Mouse (Mus musculus) heart, embryonic 14.5 days (tissue): ENCODE results near the gene Kcnc2. TPM values are rescaled to one million over a fixed set of nuclear protein-coding genes. Genes with fewer than 3 reads are reported as not detected.

Experiments
- ATAC-seq: fragments of 200-750 bp; cut with Nextera tagmentation; 2 replicates; pipeline ENCODE4 v1.8.0; 2017; ENCODE audit warnings: low read depth, moderate TSS enrichment; ENCODE audit not compliant: insufficient number of reproducible peaks, insufficient read depth, low FRiP score
- H3K27ac ChIP-seq, 2 experiments: fragments of 200-500 bp in 1 of 2; fragments of 300-500 bp in 1 of 2; sonication (generic) in 1 of 2; replicated peaks in 1 of 2; 2 replicates each; pipeline ENCODE4 v1.5.1; 2012 to 2014; ENCODE audit warnings: low read depth in 2 of 2, low read length in 2 of 2, control low read depth in 1 of 2, mild to moderate bottlenecking in 1 of 2, mixed read lengths in 1 of 2; ENCODE audit not compliant: control insufficient read depth in 1 of 2, insufficient read depth in 1 of 2
- H3K27me3 ChIP-seq: fragments of 300-500 bp; sonication (generic); 2 replicates; pipeline ENCODE4 v1.6.1; 2014; ENCODE audit warnings: mild to moderate bottlenecking, low read length, control low read depth; ENCODE audit not compliant: control insufficient read depth, insufficient read depth
- H3K36me3 ChIP-seq: fragments of 300-500 bp; sonication (generic); 2 replicates; pipeline ENCODE4 v1.6.1; 2014; ENCODE audit warnings: mild to moderate bottlenecking, control low read depth, low read length, mixed read lengths; ENCODE audit not compliant: control insufficient read depth, insufficient read depth
- H3K4me1 ChIP-seq, 2 experiments: fragments of 200-500 bp in 1 of 2; fragments of 300-500 bp in 1 of 2; sonication (generic) in 1 of 2; 2 replicates each; pipeline ENCODE4 v1.6.1; 2012 to 2014; ENCODE audit warnings: low read length in 2 of 2, control low read depth in 1 of 2, mixed read lengths in 1 of 2; ENCODE audit not compliant: control insufficient read depth in 2 of 2, insufficient read depth in 2 of 2
- H3K4me2 ChIP-seq: fragments of 300-500 bp; sonication (generic); 2 replicates; pipeline ENCODE4 v1.6.1; 2014; ENCODE audit warnings: mild to moderate bottlenecking, low read length
- H3K4me3 ChIP-seq, 2 experiments: fragments of 200-500 bp in 1 of 2; fragments of 300-500 bp in 1 of 2; sonication (generic) in 1 of 2; 2 replicates each; pipeline ENCODE4 v1.5.1; 2012 to 2014; ENCODE audit warnings: low read length in 2 of 2, mild to moderate bottlenecking in 2 of 2, control low read depth in 1 of 2, low read depth in 1 of 2, moderate library complexity in 1 of 2; ENCODE audit not compliant: control insufficient read depth in 1 of 2, insufficient read depth in 1 of 2
- H3K9ac ChIP-seq: fragments of 300-500 bp; sonication (generic); 2 replicates; pipeline ENCODE4 v1.6.1; 2014; ENCODE audit warnings: mild to moderate bottlenecking, low read length
- H3K9me3 ChIP-seq: fragments of 300-500 bp; sonication (generic); 2 replicates; pipeline ENCODE4 v1.6.1; 2016; ENCODE audit warnings: low read length, control low read depth; ENCODE audit not compliant: control insufficient read depth
- WGBS: fragments of 180-500 bp; shearing (Covaris S2); extraction: QIAGEN DNeasy Blood & Tissue Kit; methylation state at CpG from one replicate; pipeline ENCODE4 v1.1.7; 2014; 5-methylcytosine and 5-hydroxymethylcytosine counted together
- polyA plus RNA-seq: library from polyadenylated mRNA; unstranded; fragments of >200 nt; fragmentation: Nextera tagmentation; extraction: Ambion mirVana; gene quantifications from 2 replicates; pipeline ENCODE4 v1.2.1, GENCODE M21; 2014

Gene Kcnc2
- polyA plus RNA-seq, 1 experiment from 2014 or later, result 1.4 TPM

GRCm38 (mm10) chr10:112397194-112397593 is 126.3 kb downstream of the Kcnc2 start:
- ATAC-seq, result no peak
- Histone ChIP-seq H3K4me1 (0 out of 4 replicates have a peak, but pooled peaks cover 0 to 3% of the 10 kb centered on the region in 2 experiments), H3K36me3 (no peaks in the 10 kb centered on the region), H3K27me3 (no peaks in the 10 kb centered on the region), H3K4me2 (no peak overlapping the region), H3K9me3 (no peaks in the 10 kb centered on the region), H3K4me3 (no peak overlapping the region), H3K27ac (no peak overlapping the region), H3K9ac (no peak overlapping the region)
- WGBS, result 50% methylated on average over 2 of the region's 2 CpGs

GRCm38 (mm10) chr10:112400591-112401404 is 129.9 kb downstream of the Kcnc2 start:
- Histone ChIP-seq H3K4me3 (no peak overlapping the region), H3K9ac (no peak overlapping the region), H3K27ac (no peak overlapping the region), H3K4me1 (0 out of 4 replicates have a peak, but pooled peaks cover 0 to 3% of the 10 kb centered on the region in 2 experiments), H3K4me2 (no peak overlapping the region), H3K9me3 (no peaks in the 10 kb centered on the region), H3K27me3 (no peaks in the 10 kb centered on the region), H3K36me3 (no peaks in the 10 kb centered on the region)
- WGBS, result 82% methylated on average over 9 of the region's 9 CpGs
- no peak for ATAC-seq

GRCm38 (mm10) chr10:112409525-112409924 is 138.6 kb downstream of the Kcnc2 start:
- no peak for ATAC-seq

GRCm38 (mm10) chr10:112423327-112423726 is 152.4 kb downstream of the Kcnc2 start:
- no peak overlapping the region for H3K27ac ChIP-seq
- no peak overlapping the region for H3K4me2 ChIP-seq
- no peaks in the 10 kb centered on the region for H3K27me3 ChIP-seq
- H3K9me3 ChIP-seq, result no peaks in the 10 kb centered on the region
- H3K4me3 ChIP-seq, result no peak overlapping the region
- 54% methylated on average over 10 of the region's 10 CpGs for WGBS
- ATAC-seq, result no peak
- no peaks in the 10 kb centered on the region for H3K36me3 ChIP-seq
- no peaks in the 10 kb centered on the region for H3K4me1 ChIP-seq
- H3K9ac ChIP-seq, result no peak overlapping the region

More at GRCm38 (mm10) chr10:112409525-112409924, 138.6 kb downstream of the Kcnc2 start:
- WGBS, result 58% methylated on average over 2 of the region's 2 CpGs
- H3K27ac ChIP-seq, result no peak overlapping the region
- H3K9me3 ChIP-seq, result no peaks in the 10 kb centered on the region
- no peaks in the 10 kb centered on the region for H3K27me3 ChIP-seq
- H3K36me3 ChIP-seq, result no peaks in the 10 kb centered on the region
- H3K9ac ChIP-seq, result no peak overlapping the region
- no peaks in the 10 kb centered on the region for H3K4me1 ChIP-seq
- no peak overlapping the region for H3K4me3 ChIP-seq
- H3K4me2 ChIP-seq, result no peak overlapping the region

- Histone ChIP-seq H3K27me3 (no peaks in the 10 kb centered on the region), H3K27ac (no peak overlapping the region), H3K4me2 (no peak overlapping the region), H3K9me3 (no peaks in the 10 kb centered on the region), H3K9ac (no peak overlapping the region), H3K4me1 (no peaks in the 10 kb centered on the region), H3K4me3 (no peak overlapping the region), H3K36me3 (no peaks in the 10 kb centered on the region)
- WGBS, result 65% methylated on average over 2 of the region's 2 CpGs
- ATAC-seq, result no peak
Measured at GRCm38 (mm10) chr10:112436950-112437349, 166.0 kb downstream of the Kcnc2 start.

GRCm38 (mm10) chr10:112444640-112445039 is 173.7 kb downstream of the Kcnc2 start:
- H3K27ac ChIP-seq, result no peak overlapping the region
- no peak overlapping the region for H3K4me2 ChIP-seq
- 56% methylated on average over 4 of the region's 4 CpGs for WGBS
- no peaks in the 10 kb centered on the region for H3K4me1 ChIP-seq
- no peaks in the 10 kb centered on the region for H3K9me3 ChIP-seq
- H3K9ac ChIP-seq, result no peak overlapping the region
- no peaks in the 10 kb centered on the region for H3K36me3 ChIP-seq
- H3K4me3 ChIP-seq, result no peak overlapping the region
- no peaks in the 10 kb centered on the region for H3K27me3 ChIP-seq
- ATAC-seq, result no peak

- ATAC-seq, result no peak
- Histone ChIP-seq H3K4me2 (no peak overlapping the region), H3K27ac (no peak overlapping the region), H3K27me3 (no peaks in the 10 kb centered on the region), H3K36me3 (no peaks in the 10 kb centered on the region), H3K9me3 (0 out of 2 replicates have a peak, but pooled peaks cover 2% of the 10 kb centered on the region), H3K4me1 (no peaks in the 10 kb centered on the region), H3K9ac (no peak overlapping the region), H3K4me3 (no peak overlapping the region)
- 75% methylated on average over 5 of the region's 5 CpGs for WGBS
Measured at GRCm38 (mm10) chr10:112450910-112451309, 180.0 kb downstream of the Kcnc2 start.
